Mouse (Mus musculus) stomach, postnatal 0 days (tissue): Measurements from ENCODE around the gene Elmo1.

Source experiments
- CTCF ChIP-seq: IDR thresholded peaks from 2 replicates; pipeline ENCODE4 v1.5.1; 2016; ENCODE audit warnings: antibody characterized with exemption, low read depth, mild to moderate bottlenecking, moderate library complexity
- EP300 ChIP-seq: optimal IDR thresholded peaks from 2 replicates; pipeline ENCODE3; 2016; ENCODE audit warnings: antibody characterized with exemption

DNA sequence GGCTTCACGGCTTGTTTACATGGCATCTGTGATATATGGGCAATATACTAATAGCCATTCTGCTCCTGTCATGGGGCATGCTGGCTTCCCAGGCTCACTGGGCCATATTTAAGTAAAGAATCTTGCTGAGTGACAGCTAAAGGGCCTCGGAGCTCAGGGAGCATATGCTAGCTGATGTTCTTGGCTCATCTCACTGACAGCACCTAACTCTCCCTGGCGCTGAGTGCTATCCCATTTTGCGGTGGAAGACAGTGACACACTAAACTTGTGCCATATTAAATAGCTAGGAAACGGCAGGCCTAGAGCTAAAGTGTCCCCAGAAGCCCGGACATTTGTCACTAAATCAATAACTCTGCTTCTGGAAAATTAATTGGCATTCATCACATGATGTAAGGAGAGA is 48.7 kb downstream of the Elmo1 start:
- TF ChIP-seq CTCF (no peak), EP300 (no peak)
